Mouse (Mus musculus) embryo, embryonic 10 days (tissue): ENCODE measurements around the gene Hsf5.
A peak's percentile ranks its signal among the peaks of the same experiment; 100 is the strongest.

Source experiments
- DNase-seq: peaks from one replicate; pipeline ENCODE4 v3.0.0-alpha.2; 2015; ENCODE audit warnings: low spot score

Gene Hsf5

GRCm38 (mm10) chr11:87688478-87689203, 71.7 kb downstream of the Hsf5 start:
- DNase-seq: no peak

- no peak for DNase-seq
These were observed 72.4 kb downstream of the Hsf5 start for GRCm38 (mm10) chr11:87689402-87689808.

DNA sequence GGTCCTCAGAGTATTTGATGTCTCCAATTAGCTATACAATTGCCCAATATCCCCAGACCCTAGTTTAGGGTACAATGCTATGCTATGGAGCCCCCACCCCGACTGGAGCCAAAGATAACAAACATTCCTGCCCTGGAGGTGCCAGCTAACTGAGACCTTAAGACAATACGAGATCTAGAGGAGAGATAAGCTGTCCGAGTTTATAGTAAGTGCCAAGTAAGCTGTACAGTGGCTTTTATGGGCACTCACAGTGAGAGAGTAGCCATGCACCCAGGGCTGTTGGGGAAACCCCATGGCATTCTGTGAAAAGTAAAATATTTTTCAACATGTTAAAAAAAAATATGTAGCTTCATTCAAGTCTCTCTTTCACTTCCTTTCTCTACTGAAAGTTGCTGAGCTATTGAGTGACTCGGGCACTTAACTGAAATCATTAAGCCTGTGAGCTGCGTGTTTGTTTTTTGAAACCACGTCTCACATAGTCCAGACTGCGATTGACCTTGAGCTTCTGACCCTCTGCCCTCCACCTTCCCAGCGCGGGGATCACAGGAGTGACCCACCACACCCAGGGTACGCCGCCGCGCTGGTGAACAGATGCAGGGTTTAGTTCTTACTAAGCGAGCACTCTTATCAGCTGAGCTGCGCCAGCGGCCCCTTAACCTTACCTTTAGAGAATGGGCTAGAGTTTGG, 73.2 kb downstream of the Hsf5 start:
- no peak for DNase-seq

DNA sequence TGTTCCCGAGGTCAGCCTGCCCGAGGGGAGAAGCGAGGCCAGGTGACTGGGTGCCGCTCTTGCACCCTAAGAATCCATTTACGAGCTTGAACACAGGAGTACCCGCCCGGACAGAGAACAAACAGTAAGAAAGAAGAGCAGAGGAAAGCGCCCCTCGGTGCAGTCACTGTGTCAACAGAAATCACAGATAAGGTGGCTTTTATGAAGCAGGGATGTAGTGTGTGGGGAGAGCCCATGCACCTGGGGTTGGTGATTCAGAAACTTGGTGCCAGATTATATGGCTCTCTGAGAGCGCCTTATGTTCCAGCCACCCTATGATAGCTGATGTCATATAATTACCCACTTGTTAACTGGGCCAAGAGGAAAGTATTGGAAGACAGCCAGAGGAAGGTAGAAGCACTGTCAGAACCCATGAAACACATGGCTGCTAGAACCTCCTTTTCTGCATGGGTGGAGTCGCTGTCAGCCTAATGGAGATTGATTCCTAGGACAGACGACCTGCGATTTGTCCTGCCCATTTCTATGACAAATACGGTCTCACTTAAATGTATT, 80.2 kb downstream of the Hsf5 start:
- no peak for DNase-seq

DNA sequence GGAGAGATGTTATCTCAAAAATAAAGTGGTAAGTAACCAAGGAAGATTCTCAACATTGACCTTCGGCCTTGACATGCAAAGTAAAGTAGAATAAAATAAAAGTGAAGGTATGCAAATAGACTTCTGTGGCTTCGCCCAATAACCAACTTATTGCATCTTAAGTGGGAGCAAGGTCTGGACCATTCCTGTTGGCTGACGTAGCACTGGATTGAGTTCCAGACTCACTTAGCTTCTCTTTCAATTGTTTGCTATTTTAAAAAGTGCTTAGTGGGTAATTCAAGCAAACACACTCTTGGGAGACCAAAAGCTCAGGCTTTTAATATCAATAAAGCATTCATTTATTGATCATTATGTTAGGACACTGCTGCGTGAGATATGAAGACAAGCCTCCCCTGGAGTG, 81.2 kb downstream of the Hsf5 start:
- no peak for DNase-seq

DNA sequence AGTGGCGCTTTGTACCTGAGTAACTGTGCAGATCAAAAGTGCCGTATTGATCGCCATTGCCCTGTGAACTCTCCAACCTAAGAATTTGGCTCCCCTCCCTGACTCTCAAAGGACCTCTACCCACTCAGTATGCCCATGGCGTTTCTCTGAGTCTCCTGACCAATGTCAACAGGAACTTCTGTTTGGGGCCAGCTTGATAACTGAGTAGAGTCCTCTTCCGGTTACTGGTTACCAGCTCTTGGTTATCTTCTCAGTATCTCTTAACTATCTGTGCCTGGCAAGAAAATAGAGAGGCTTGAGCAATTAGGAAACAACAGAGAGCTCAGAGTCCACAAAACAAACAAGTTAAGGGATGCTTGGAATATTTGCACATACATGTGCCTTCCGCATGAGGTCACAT, 84.1 kb downstream of the Hsf5 start:
- DNase-seq: no peak

GRCm38 (mm10) chr11:87701877-87702620, 85.1 kb downstream of the Hsf5 start:
- DNase-seq: no peak

DNA sequence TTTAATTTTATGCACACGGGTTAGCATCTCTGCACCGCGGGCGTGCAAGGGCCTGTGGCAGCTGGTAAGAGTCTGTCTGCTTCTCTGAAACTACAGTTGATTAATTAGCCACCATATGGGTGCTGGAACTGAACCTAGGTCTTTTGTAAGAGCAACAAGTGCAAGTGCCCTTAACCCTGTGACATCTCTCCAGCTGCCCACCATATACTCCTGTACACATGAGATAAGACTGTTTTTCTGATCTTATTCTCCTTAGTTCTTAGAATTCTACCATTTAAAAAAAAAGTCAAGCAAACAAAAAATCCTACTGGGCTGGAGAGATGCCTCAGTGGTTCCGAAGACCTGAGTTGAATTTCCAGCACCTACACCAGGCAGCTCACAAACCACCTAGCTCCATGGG, 86.7 kb downstream of the Hsf5 start:
- DNase-seq: no peak

GRCm38 (mm10) chr11:87704289-87704688, 87.3 kb downstream of the Hsf5 start:
- no peak for DNase-seq

- DNase-seq: peak; percentile 46
These were observed 90.6 kb downstream of the Hsf5 start for GRCm38 (mm10) chr11:87707570-87707969.

DNA sequence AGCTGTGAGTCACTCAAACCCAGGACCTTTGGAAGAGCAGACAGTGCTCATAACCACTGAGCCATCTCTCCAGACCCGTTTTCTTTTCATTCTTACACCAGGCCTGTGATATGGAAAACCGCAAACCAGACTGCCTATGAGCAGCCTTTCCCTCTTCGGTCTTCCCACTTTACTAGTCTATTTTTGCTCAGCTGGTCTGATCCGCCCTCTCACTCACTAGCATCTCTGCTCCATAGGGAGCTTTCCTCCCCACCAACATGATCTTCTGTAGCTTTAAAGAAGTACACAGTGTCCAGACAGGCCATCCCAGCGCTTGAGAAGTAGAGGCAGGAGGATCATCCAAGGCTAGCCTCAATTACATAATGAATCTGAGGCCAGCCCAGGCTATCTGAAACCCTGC, 92.0 kb downstream of the Hsf5 start:
- DNase-seq: no peak
